Mouse (Mus musculus): ENCODE measurements around the gene Ifna11.
"Not testable (repeated sequence)": the region's sequence is repeated elsewhere in the genome, so short reads cannot be mapped to it uniquely, and the experiment has no call there.

GRCm38 (mm10) chr4:88805761-88806160 is 14.0 kb upstream of the Ifna11 start:
- TF ChIP-seq CTCF, POLR2A (IDR thresholded peaks at IDR 0.05; ENCODE audit: insufficient read depth, low read depth, low read length): not testable (repeated sequence)

Measured in olfactory bulb, adult 2 months (tissue).